Mouse (Mus musculus) ES-E14 (cell line): ENCODE measurements around the gene Mxra7.
A peak's percentile ranks its signal among the peaks of the same experiment; 100 is the strongest.

Experiments used
- CHD2 ChIP-seq: IDR thresholded peaks from 2 replicates; pipeline ENCODE4 v1.6.1; 2014; ENCODE audit warnings: mild to moderate bottlenecking, low read depth, low read length, inconsistent platforms
- HCFC1 ChIP-seq: IDR thresholded peaks from 2 replicates; pipeline ENCODE4 v1.6.1; 2012; ENCODE audit warnings: low read length, inconsistent platforms, borderline replicate concordance; ENCODE audit not compliant: insufficient read depth
- MAFK ChIP-seq: IDR thresholded peaks from 2 replicates; pipeline ENCODE4 v1.6.1; 2014; ENCODE audit warnings: mild to moderate bottlenecking, low read depth, low read length, inconsistent platforms; ENCODE audit not compliant: insufficient read depth
- ZC3H11A ChIP-seq: IDR thresholded peaks from 2 replicates; pipeline ENCODE4 v1.6.1; 2012; ENCODE audit warnings: low read depth, mild to moderate bottlenecking, inconsistent platforms, low read length, borderline replicate concordance
- ZNF384 ChIP-seq: IDR thresholded peaks from 2 replicates; pipeline ENCODE4 v1.6.1; 2012; ENCODE audit warnings: low read depth, low read length, inconsistent platforms

- no peak for TF ChIP-seq ZC3H11A
- TF ChIP-seq CHD2, result no peak
- no peak for TF ChIP-seq MAFK
- 0 out of 2 replicates have a peak, but pooled peaks have one; percentile 36 for TF ChIP-seq ZNF384
- TF ChIP-seq HCFC1, result no peak
These were observed 20.7 kb downstream of the Mxra7 start for GRCm38 (mm10) chr11:116807116-116807515.
